23 mouse cellular contexts compared by ENCODE assay signal in the genomic region with DNA sequence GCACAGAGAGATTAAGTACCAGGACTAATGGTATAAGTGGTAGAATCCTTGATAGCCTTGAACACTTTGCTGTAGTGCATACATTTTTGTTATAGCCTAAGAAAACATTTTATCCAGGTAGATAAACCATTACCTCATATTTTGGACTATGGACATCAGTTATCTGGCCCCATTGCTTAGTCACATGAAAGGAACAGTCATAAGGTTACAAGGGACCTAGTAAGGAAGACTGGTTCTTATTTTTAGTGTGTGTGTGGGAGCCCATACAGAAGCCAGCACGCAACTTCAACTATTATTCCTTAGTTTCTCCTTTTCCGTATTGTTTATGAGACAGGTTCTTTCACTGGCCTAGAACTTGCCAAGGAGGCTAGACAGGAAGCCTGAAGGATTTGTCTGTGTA. TPM values are rescaled to one million over a fixed set of nuclear protein-coding genes. Genes with fewer than 3 reads are reported as not detected.
DNase-seq lines count a peak whose midpoint lies in the region; ATAC-seq lines count a peak whose summit lies in the region.
"Had no signal": no experiment of that assay in that cellular context is flagged by ENCODE, and none has a peak within 500 bp of the region (broad histone marks: within the 10 kb centered on the region; RNA-seq: fewer than 3 reads in every experiment).

No protein-coding gene starts in this region.

- DNase-seq in heart, postnatal 4 days: no peak
- DNase-seq in liver, embryonic 13.5 days: no peak
- no peak for DNase-seq in left cerebral cortex, postnatal 4 days
- DNase-seq in testis, postnatal 10 days (ENCODE audit: low spot score): no peak
- DNase-seq: adrenal gland, adult 2 months; adrenal gland, postnatal 10 days; adrenal gland, postnatal 25 days; cerebellum, adult 11 months; cerebellum, adult 18-20 months; cerebellum, adult 8-10 months; cerebellum, adult 9-11 months; cerebellum, postnatal 14 days; cerebellum, postnatal 36 days; embryo, embryonic 11 days had no signal

- WGBS in heart, embryonic 13.5 days: 89% methylated on average over 2 of the region's 2 CpGs
- 88% methylated on average over 2 of the region's 2 CpGs for WGBS in liver, embryonic 13.5 days (ENCODE audit: insufficient replicate concordance)
- WGBS in liver, embryonic 12.5 days (ENCODE audit: insufficient replicate concordance): 95% methylated on average over 2 of the region's 2 CpGs
- 92% methylated on average over 2 of the region's 2 CpGs for WGBS in intestine, embryonic 16.5 days

- H3K9ac ChIP-seq in heart, embryonic 13.5 days: no peak overlapping the region
- H3K9ac ChIP-seq in liver, embryonic 13.5 days: no peak overlapping the region
- no peak overlapping the region for H3K9ac ChIP-seq in liver, embryonic 12.5 days
- H3K9ac ChIP-seq in intestine, embryonic 16.5 days (ENCODE audit: low read depth, low read length): no peak overlapping the region
- H3K9ac ChIP-seq: embryonic facial prominence, embryonic 13.5 days; embryonic facial prominence, embryonic 15.5 days; forebrain, embryonic 12.5 days had no signal

- no peaks in the 10 kb centered on the region for H3K9me3 ChIP-seq in heart, embryonic 13.5 days
- no peaks in the 10 kb centered on the region for H3K9me3 ChIP-seq in liver, embryonic 13.5 days (replicated peaks)
- H3K9me3 ChIP-seq in liver, embryonic 12.5 days (replicated peaks): no peaks in the 10 kb centered on the region
- no peaks in the 10 kb centered on the region for H3K9me3 ChIP-seq in intestine, embryonic 16.5 days (ENCODE audit: control insufficient read depth, low read length)
- H3K9me3 ChIP-seq: embryonic facial prominence, embryonic 13.5 days; embryonic facial prominence, embryonic 15.5 days; forebrain, embryonic 10.5 days; forebrain, embryonic 12.5 days had no signal

- peaks cover 23% of the 10 kb centered on the region for H3K4me1 ChIP-seq in heart, embryonic 13.5 days
- H3K4me1 ChIP-seq in liver, embryonic 13.5 days (replicated peaks): peaks cover 67% of the 10 kb centered on the region
- peaks cover 62% of the 10 kb centered on the region for H3K4me1 ChIP-seq in liver, embryonic 12.5 days
- H3K4me1 ChIP-seq in intestine, embryonic 16.5 days (ENCODE audit: control insufficient read depth, insufficient read depth, low read length): peaks cover 2% of the 10 kb centered on the region; the same call in 1 of the 2 replicates
- H3K4me1 ChIP-seq: embryonic facial prominence, embryonic 13.5 days; embryonic facial prominence, embryonic 15.5 days; forebrain, embryonic 10.5 days; forebrain, embryonic 12.5 days had no signal

- no peaks in the 10 kb centered on the region for H3K27me3 ChIP-seq in heart, embryonic 13.5 days (replicated peaks)
- no peaks in the 10 kb centered on the region for H3K27me3 ChIP-seq in liver, embryonic 13.5 days
- no peaks in the 10 kb centered on the region for H3K27me3 ChIP-seq in liver, embryonic 12.5 days (replicated peaks)
- no peaks in the 10 kb centered on the region for H3K27me3 ChIP-seq in intestine, embryonic 16.5 days (replicated peaks; ENCODE audit: control insufficient read depth, insufficient read depth, low read length)
- H3K27me3 ChIP-seq: embryonic facial prominence, embryonic 13.5 days; embryonic facial prominence, embryonic 15.5 days; forebrain, embryonic 12.5 days had no signal

- intact Hi-C loops in left cerebral cortex, postnatal 4 days (cut with DNase I): no loop called here

- no peak overlapping the region for H3K27ac ChIP-seq in heart, embryonic 13.5 days (replicated peaks)
- H3K27ac ChIP-seq in liver, embryonic 13.5 days: peak overlapping the region; percentile 24; the same call in 1 of the 2 replicates
- no peak overlapping the region for H3K27ac ChIP-seq in liver, embryonic 12.5 days
- no peak overlapping the region for H3K27ac ChIP-seq in intestine, embryonic 16.5 days (ENCODE audit: low read length)
- H3K27ac ChIP-seq: embryonic facial prominence, embryonic 13.5 days; embryonic facial prominence, embryonic 15.5 days; forebrain, embryonic 10.5 days; forebrain, embryonic 12.5 days had no signal

- no peak overlapping the region for H3K4me3 ChIP-seq in heart, embryonic 13.5 days
- H3K4me3 ChIP-seq in liver, embryonic 13.5 days (replicated peaks): no peak overlapping the region
- H3K4me3 ChIP-seq in liver, embryonic 12.5 days: no peak overlapping the region
- H3K4me3 ChIP-seq in intestine, embryonic 16.5 days (ENCODE audit: low read length): no peak overlapping the region
- H3K4me3 ChIP-seq: embryonic facial prominence, embryonic 13.5 days; embryonic facial prominence, embryonic 15.5 days; erythroblast, embryonic 14.5 days; forebrain, embryonic 10.5 days; forebrain, embryonic 12.5 days had no signal

- no peaks in the 10 kb centered on the region for H3K36me3 ChIP-seq in heart, embryonic 13.5 days
- peaks cover 56% of the 10 kb centered on the region for H3K36me3 ChIP-seq in liver, embryonic 13.5 days
- peaks cover 75% of the 10 kb centered on the region for H3K36me3 ChIP-seq in liver, embryonic 12.5 days
- H3K36me3 ChIP-seq in intestine, embryonic 16.5 days (ENCODE audit: control insufficient read depth, insufficient read depth, low read length): no peaks in the 10 kb centered on the region
- H3K36me3 ChIP-seq: embryonic facial prominence, embryonic 13.5 days; embryonic facial prominence, embryonic 15.5 days; forebrain, embryonic 10.5 days; forebrain, embryonic 12.5 days had no signal

- H3K4me2 ChIP-seq in heart, embryonic 13.5 days: peak overlapping the region; percentile 13; the same call in 1 of the 2 replicates
- no peak overlapping the region for H3K4me2 ChIP-seq in liver, embryonic 13.5 days
- no peak overlapping the region for H3K4me2 ChIP-seq in liver, embryonic 12.5 days
- H3K4me2 ChIP-seq in intestine, embryonic 16.5 days (ENCODE audit: low read depth, low read length): no peak overlapping the region
- H3K4me2 ChIP-seq: embryonic facial prominence, embryonic 13.5 days; embryonic facial prominence, embryonic 15.5 days; forebrain, embryonic 12.5 days had no signal

- ATAC-seq in heart, embryonic 13.5 days (ENCODE audit: extremely low read depth, insufficient number of reproducible peaks, low FRiP score, low TSS enrichment): no peak
- ATAC-seq in liver, embryonic 13.5 days (ENCODE audit: low read depth): no peak
- ATAC-seq in liver, embryonic 12.5 days: no peak
- peak; percentile 70 for ATAC-seq in intestine, embryonic 16.5 days
- ATAC-seq: forebrain, embryonic 14.5 days had no signal

RNA-seq across cellular contexts. Expression of gene Slc39a8, which starts 7.4 kb away (rescaled TPM):
- polyA plus RNA-seq in heart, embryonic 13.5 days (2015; fragmentation: Nextera tagmentation; extraction: Ambion mirVana): 13.3 and 14.5 TPM in 2 replicates
- total RNA-seq in heart, postnatal 4 days (2021): 10 to 100 TPM in 1 of 2 experiments, 1 to 10 TPM in 1; 9.0 to 10.9 TPM
- polyA plus RNA-seq in liver, embryonic 13.5 days (2015; fragmentation: Nextera tagmentation; extraction: Ambion mirVana): 61.3 and 76.0 TPM in 2 replicates
- 103 and 108 TPM in 2 replicates for polyA plus RNA-seq in liver, embryonic 12.5 days (2016; fragmentation: Nextera tagmentation; extraction: Ambion mirVana)
- 22.7 and 32.3 TPM in 2 replicates for polyA plus RNA-seq in intestine, embryonic 16.5 days (2015; fragmentation: Nextera tagmentation; extraction: Ambion mirVana)
- 10 to 100 TPM; 14.3 to 14.4 TPM for total RNA-seq in left cerebral cortex, postnatal 4 days (2021)
